Mouse (Mus musculus) liver, postnatal 0 days (tissue): Measurements from ENCODE around the gene Sez6.

Source experiments
- CTCF ChIP-seq: sonication (generic); IDR thresholded peaks from 2 replicates; pipeline ENCODE4 v1.5.1; 2016; ENCODE audit warnings: antibody characterized with exemption, low read depth
- EP300 ChIP-seq: IDR thresholded peaks from 2 replicates; pipeline ENCODE4 v1.6.1; 2016; ENCODE audit warnings: antibody characterized with exemption, low read depth, mild to moderate bottlenecking

GRCm38 (mm10) chr11:78019676-78020075 lies 89.1 kb downstream of the Sez6 start:
- peak; percentile 96 for TF ChIP-seq CTCF
- TF ChIP-seq EP300 = no peak
